Mouse (Mus musculus): ENCODE results near the gene Atg16l2. TPM values are rescaled to one million over a fixed set of nuclear protein-coding genes. Genes with fewer than 3 reads are reported as not detected.
A peak's percentile ranks its signal among the peaks of the same experiment; 100 is the strongest.

Atg16l2 gene
- polyA plus RNA-seq, 1 experiment, result not detected

- TF ChIP-seq POLR2A (IDR thresholded peaks at IDR 0.05; ENCODE audit: insufficient read depth, low read depth, low read length) (no peak), CTCF (IDR thresholded peaks at IDR 0.05; ENCODE audit: insufficient read depth, low read depth, low read length) (no peak)
- no peak overlapping the region for H3K4me3 ChIP-seq (ENCODE audit: insufficient read depth, low read depth, low read length)
- peaks cover 31% of the 10 kb centered on the region for H3K4me1 ChIP-seq (ENCODE audit: control insufficient read depth, insufficient read depth, low read length)
- no peak overlapping the region for H3K27ac ChIP-seq (ENCODE audit: insufficient read depth, low read depth, low read length)
- 77% methylated on average over 6 of the region's 6 CpGs for WGBS
Observed at GRCm38 (mm10) chr7:101316591-101317001, 14.5 kb upstream of the Atg16l2 start.

GRCm38 (mm10) chr7:101315699-101316098 is 13.6 kb upstream of the Atg16l2 start:
- TF ChIP-seq CTCF (IDR thresholded peaks at IDR 0.05; ENCODE audit: insufficient read depth, low read depth, low read length), result no peak
- TF ChIP-seq POLR2A (IDR thresholded peaks at IDR 0.05; ENCODE audit: insufficient read depth, low read depth, low read length), result no peak
- Histone ChIP-seq H3K4me3 (ENCODE audit: insufficient read depth, low read depth, low read length) (no peak overlapping the region), H3K4me1 (ENCODE audit: control insufficient read depth, insufficient read depth, low read length) (peaks cover 31% of the 10 kb centered on the region), H3K27ac (ENCODE audit: insufficient read depth, low read depth, low read length) (peak overlapping the region; percentile 97; the same call in 1 of the 2 replicates)

- Histone ChIP-seq H3K4me3 (ENCODE audit: insufficient read depth, low read depth, low read length) (no peak overlapping the region), H3K27ac (ENCODE audit: insufficient read depth, low read depth, low read length) (peak overlapping the region; percentile 97), H3K4me1 (ENCODE audit: control insufficient read depth, insufficient read depth, low read length) (peaks cover 24% of the 10 kb centered on the region)
- TF ChIP-seq CTCF (IDR thresholded peaks at IDR 0.05; ENCODE audit: insufficient read depth, low read depth, low read length) (no peak), POLR2A (IDR thresholded peaks at IDR 0.05; ENCODE audit: insufficient read depth, low read depth, low read length) (no peak)
- WGBS, result 20% methylated on average over 5 of the region's 5 CpGs
Observed at GRCm38 (mm10) chr7:101314396-101314795, 12.3 kb upstream of the Atg16l2 start.

- WGBS, result 83% methylated on average over 3 of the region's 3 CpGs
- TF ChIP-seq POLR2A (IDR thresholded peaks at IDR 0.05; ENCODE audit: insufficient read depth, low read depth, low read length), result no peak
- H3K4me1 ChIP-seq (ENCODE audit: control insufficient read depth, insufficient read depth, low read length), result peaks cover 24% of the 10 kb centered on the region
Observed at GRCm38 (mm10) chr7:101313033-101313432, 11.0 kb upstream of the Atg16l2 start.

GRCm38 (mm10) chr7:101311061-101311460 is 9.0 kb upstream of the Atg16l2 start:
- H3K27ac ChIP-seq (ENCODE audit: insufficient read depth, low read depth, low read length), result peak overlapping the region; percentile 46; the same call in 1 of the 2 replicates
- H3K4me3 ChIP-seq (ENCODE audit: insufficient read depth, low read depth, low read length), result no peak overlapping the region
- no peak for TF ChIP-seq CTCF (IDR thresholded peaks at IDR 0.05; ENCODE audit: insufficient read depth, low read depth, low read length)
- no peak for TF ChIP-seq POLR2A (IDR thresholded peaks at IDR 0.05; ENCODE audit: insufficient read depth, low read depth, low read length)
- H3K4me1 ChIP-seq (ENCODE audit: control insufficient read depth, insufficient read depth, low read length), result peaks cover 24% of the 10 kb centered on the region
- WGBS, result 31% methylated on average over 2 of the region's 2 CpGs

More at GRCm38 (mm10) chr7:101313033-101313432, 11.0 kb upstream of the Atg16l2 start:
- Histone ChIP-seq H3K27ac (ENCODE audit: insufficient read depth, low read depth, low read length) (no peak overlapping the region), H3K4me3 (ENCODE audit: insufficient read depth, low read depth, low read length) (no peak overlapping the region)

- H3K4me3 ChIP-seq (ENCODE audit: insufficient read depth, low read depth, low read length), result peak overlapping the region; percentile 94
- H3K27ac ChIP-seq (ENCODE audit: insufficient read depth, low read depth, low read length), result peak overlapping the region; percentile 95
- TF ChIP-seq POLR2A (IDR thresholded peaks at IDR 0.05; ENCODE audit: insufficient read depth, low read depth, low read length), result peak; percentile 80
- peak; percentile 100 for TF ChIP-seq CTCF (IDR thresholded peaks at IDR 0.05; ENCODE audit: insufficient read depth, low read depth, low read length)
- WGBS, result under 1% methylated on average over 43 of the region's 43 CpGs
- peaks cover 19% of the 10 kb centered on the region for H3K4me1 ChIP-seq (ENCODE audit: control insufficient read depth, insufficient read depth, low read length)
Observed at GRCm38 (mm10) chr7:101310327-101311028, 8.4 kb upstream of the Atg16l2 start.

- TF ChIP-seq POLR2A (IDR thresholded peaks at IDR 0.05; ENCODE audit: insufficient read depth, low read depth, low read length), result no peak
- TF ChIP-seq CTCF (IDR thresholded peaks at IDR 0.05; ENCODE audit: insufficient read depth, low read depth, low read length), result no peak
- H3K4me1 ChIP-seq (ENCODE audit: control insufficient read depth, insufficient read depth, low read length), result peaks cover 15% of the 10 kb centered on the region
- H3K4me3 ChIP-seq (ENCODE audit: insufficient read depth, low read depth, low read length), result peak overlapping the region; percentile 94
- H3K27ac ChIP-seq (ENCODE audit: insufficient read depth, low read depth, low read length), result peak overlapping the region; percentile 95
- WGBS, result 20% methylated on average over 5 of the region's 5 CpGs
Observed at GRCm38 (mm10) chr7:101309985-101310326, 7.9 kb upstream of the Atg16l2 start.

- Histone ChIP-seq H3K4me1 (ENCODE audit: control insufficient read depth, insufficient read depth, low read length) (no peaks in the 10 kb centered on the region), H3K4me3 (ENCODE audit: insufficient read depth, low read depth, low read length) (no peak overlapping the region), H3K27ac (ENCODE audit: insufficient read depth, low read depth, low read length) (no peak overlapping the region)
- WGBS, result 61% methylated on average over 2 of the region's 2 CpGs
- TF ChIP-seq CTCF (IDR thresholded peaks at IDR 0.05; ENCODE audit: insufficient read depth, low read depth, low read length) (no peak), POLR2A (IDR thresholded peaks at IDR 0.05; ENCODE audit: insufficient read depth, low read depth, low read length) (no peak)
Observed at GRCm38 (mm10) chr7:101306841-101307240, 4.8 kb upstream of the Atg16l2 start.

- peak overlapping the region; percentile 70 for H3K4me3 ChIP-seq (ENCODE audit: insufficient read depth, low read depth, low read length)
- H3K4me1 ChIP-seq (ENCODE audit: control insufficient read depth, insufficient read depth, low read length), result peaks cover 12% of the 10 kb centered on the region; the same call in 1 of the 2 replicates
- TF ChIP-seq POLR2A (IDR thresholded peaks at IDR 0.05; ENCODE audit: insufficient read depth, low read depth, low read length) (no peak), CTCF (IDR thresholded peaks at IDR 0.05; ENCODE audit: insufficient read depth, low read depth, low read length) (no peak)
- 25% methylated on average over 7 of the region's 7 CpGs for WGBS
- H3K27ac ChIP-seq (ENCODE audit: insufficient read depth, low read depth, low read length), result peak overlapping the region; percentile 79; the same call in 1 of the 2 replicates
Observed at GRCm38 (mm10) chr7:101302691-101303090, 640 bp upstream of the Atg16l2 start.
